Mouse (Mus musculus): ENCODE measurements at regions not wholly inside any gene's neighbourhood (a gene's known extent, or its start where the extent isn't known, plus 50 kb on each side); places are given as distances from the start of the nearest gene placed in this dataset.

GRCm38 (mm10) chr9:79233751-79234150 lies 484.9 kb downstream of the Col12a1 start:
- no peak for TF ChIP-seq CTCF (IDR thresholded peaks at IDR 0.05; ENCODE audit: borderline replicate concordance, control insufficient read depth, extremely low read depth, insufficient read depth, low read length, poor library complexity)
- no peak for TF ChIP-seq POLR2A (IDR thresholded peaks at IDR 0.05; ENCODE audit: control insufficient read depth, extremely low read depth, insufficient read depth, low read length, poor library complexity)
